Mouse (Mus musculus) layer of hippocampus, adult 9-11 months (tissue): ENCODE measurements around the gene Cdc20.

Experiments used
- DNase-seq: peaks from one replicate; pipeline ENCODE4 v3.0.0; 2022

Gene Cdc20

DNA sequence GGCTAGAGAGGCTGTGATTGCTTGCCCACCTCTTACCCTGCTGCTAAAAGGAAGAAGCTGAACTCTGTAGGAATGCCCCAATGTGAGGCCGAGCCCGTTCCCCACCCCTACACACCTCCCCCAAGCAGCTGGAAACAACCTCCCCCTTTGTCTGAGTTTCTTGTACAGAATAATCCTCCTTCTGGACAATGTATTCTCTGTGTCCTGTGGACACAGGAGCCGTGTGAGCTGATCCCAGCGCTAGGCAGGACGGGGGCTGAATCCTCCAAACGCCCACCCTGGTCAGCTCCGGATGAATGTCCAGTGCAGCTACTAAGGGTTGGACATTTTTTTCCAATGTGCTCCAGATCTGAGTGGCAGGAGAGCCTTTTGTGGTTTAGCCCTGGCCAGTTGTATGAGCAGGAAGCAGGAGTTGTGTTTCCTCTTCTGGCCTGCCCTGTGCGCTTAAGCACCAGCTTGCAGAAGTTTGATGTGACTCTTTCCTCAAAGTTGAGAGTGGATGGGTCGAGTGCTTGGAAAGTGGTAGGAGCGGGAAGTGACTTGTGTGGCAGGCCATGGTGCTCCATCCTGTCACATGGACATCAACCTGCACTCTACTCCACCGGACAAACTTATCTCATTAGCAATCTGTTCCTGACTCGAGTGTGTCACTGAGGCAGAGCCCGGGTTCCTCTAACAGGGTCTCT, 19.9 kb downstream of the Cdc20 start:
- peak; percentile 42 for DNase-seq

DNA sequence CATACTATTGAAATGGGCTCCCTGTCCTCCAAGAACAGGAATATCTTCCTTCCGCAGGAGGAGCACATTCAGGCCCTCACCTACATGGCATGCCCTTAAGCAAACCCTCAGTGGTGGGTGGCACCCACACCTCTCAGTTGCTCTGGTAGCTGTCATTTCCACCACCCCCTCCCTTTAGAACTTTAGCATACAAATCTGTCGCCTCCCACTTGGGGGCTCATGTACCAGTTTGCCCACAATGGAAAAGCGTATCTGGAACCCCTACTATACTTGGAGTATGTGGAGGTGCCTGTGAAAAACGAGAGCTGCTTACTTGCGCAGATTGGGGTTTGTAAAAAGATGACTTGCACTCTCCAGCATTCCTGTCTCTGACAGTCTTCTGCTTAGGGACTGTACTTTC, 20.8 kb downstream of the Cdc20 start:
- no peak for DNase-seq

DNA sequence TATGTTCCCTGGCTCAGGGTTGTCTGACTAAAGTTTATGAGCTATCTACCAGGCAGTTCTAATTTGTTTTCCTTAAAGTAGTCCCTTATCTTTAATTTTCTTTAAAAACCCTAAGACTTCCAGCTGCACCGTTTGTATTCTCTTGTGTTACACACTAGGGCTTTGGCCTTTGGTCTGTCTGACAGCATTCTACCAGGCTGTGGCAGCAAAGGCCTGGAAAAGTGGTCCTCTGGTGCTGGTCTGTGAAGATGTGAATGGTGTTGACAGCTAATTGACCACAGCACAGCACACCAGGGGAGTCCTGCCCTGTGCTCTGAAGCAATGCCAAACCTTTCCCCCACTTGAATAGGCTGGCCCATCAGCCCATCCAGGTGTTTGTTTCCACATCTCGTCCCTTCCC, 21.4 kb downstream of the Cdc20 start:
- DNase-seq: no peak

DNA sequence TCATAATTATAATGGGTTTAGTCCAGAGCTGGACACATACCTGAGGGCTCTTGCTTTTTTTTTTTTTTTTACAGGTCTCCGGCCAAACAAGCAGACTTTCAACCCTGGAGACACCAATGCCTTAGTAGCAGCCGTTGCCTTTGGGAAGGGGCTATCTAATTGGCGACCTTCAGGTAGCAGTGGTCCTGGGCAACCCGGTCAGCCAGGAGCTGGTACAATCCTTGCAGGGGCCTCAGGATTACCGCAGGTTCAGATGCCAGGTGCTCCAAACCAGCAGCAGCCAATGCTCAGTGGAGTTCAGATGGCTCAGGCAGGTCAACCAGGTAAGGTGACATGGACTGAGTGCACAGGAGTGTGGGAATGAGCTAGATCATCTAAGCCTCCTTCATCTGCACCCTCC, 23.6 kb downstream of the Cdc20 start:
- no peak for DNase-seq

DNA sequence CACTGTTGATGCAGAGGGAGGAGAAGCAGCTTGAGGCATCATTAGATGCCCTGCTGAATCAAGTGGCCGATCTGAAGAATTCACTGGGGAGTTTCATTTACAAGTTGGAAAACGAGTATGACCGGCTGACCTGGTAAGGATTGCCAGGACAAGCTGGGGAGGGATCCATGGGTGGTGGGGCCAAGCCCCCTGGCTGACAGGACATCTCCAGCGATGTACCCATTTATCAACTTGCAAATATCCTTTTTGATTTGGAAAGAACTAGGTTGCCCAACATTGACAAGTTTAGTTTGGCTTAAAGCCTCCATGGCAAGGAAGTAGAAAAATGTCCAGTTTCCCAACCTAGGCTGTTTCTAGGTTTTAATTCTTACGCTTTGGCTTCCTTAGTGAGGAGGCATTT, 26.3 kb downstream of the Cdc20 start:
- no peak for DNase-seq

DNA sequence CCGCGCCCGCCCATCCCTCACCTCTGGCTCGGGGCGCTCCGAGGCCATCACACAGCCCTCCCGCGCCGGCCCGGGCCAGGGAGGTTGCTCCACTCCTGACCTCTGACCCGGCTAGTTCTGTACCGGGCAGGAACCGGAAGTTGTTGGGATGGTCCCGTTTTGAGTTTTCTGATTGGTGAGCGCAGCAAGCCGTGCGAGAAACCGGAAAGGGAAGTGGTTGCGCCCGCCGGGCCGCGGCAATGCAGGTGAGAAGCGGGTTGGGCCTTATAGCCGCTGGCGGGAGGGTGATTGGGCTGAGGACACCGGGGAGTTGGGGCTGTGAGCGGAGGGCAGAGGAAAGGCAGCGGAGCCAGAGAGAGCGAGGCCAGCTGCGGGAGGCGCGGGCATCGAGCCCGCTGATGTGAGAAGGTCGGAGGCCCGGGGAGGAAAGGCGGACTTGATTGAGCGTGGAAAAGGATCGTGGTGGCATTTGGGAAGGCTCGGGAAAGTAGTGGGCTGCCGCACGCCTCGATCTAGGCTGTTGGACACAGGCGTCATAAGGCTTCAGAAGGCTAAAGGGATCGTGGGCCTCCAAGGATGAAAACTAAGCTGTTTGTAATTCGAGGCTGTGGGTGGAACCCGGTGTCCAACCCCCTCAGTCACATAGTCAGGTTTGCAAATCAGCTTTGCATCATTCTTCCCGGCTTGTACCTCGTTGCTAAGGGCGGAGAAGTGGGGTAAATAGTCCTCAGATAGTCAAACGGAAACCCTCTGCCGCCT, 27.8 kb downstream of the Cdc20 start, which contains the start of the genes Szt2 and Med8:
TSS of gene Szt2 (minus strand) at position 132 of the 759 bp plus-strand sequence.
TSS of gene Med8 (plus strand) at position 196 of the 759 bp plus-strand sequence.
- peak; percentile 90 for DNase-seq

DNA sequence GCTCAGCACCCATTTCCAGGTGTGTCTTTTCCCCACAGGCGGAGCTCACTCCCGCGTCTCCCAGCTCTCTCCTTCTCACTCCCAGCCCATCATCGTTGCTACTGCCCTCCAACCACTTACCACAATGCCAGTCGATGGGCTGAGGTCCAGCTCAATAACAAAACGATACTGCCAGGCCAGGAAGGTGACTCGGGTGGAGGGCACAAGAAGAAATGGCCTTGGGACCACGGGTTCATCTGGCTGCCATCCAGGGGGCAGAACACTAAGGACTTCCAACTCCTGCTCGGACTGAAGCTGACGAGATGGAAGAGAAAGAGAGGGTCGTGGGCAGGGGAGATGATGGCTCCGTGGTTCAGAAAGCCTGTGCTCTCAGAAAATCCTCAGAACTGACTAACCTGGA, 34.5 kb downstream of the Cdc20 start:
- no peak for DNase-seq

DNA sequence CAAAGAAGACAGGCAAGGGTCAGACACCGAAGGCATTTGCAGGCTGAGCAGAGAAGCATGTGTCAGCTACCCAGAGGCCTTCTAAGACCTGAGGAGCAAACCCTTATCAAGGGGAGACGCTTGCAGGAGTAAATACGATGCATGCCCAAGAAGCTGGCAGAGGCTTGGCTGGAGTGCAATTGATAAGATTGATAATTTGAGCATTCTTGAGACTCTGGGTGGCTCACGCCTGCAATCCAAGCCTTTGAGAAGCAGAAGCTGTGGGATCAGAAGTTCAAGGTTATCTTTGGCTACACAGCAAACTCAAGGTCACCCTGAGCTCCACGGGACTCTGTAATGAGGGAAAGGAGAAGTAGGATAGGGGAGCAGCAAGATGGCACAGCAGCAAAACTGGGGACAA, 35.2 kb downstream of the Cdc20 start:
- no peak for DNase-seq

DNA sequence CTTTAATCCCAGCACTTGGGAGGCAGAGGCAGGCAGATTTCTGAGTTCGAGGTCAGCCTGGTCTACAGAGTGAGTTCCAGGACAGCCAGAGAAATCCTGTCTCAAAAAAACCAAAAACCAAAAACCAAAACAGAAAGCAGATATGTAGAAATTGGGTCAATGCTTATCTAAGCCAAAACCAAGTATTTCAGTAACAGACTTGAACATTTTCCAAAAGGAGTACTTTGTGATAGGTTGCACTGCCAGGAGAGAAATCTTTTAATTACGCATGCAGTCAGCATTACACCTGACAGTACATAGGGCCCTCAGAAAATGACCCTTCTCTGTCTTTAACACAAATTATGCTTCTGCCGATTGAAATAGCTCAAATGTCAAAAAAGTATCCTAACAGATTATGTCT, 35.7 kb downstream of the Cdc20 start:
- DNase-seq: no peak

DNA sequence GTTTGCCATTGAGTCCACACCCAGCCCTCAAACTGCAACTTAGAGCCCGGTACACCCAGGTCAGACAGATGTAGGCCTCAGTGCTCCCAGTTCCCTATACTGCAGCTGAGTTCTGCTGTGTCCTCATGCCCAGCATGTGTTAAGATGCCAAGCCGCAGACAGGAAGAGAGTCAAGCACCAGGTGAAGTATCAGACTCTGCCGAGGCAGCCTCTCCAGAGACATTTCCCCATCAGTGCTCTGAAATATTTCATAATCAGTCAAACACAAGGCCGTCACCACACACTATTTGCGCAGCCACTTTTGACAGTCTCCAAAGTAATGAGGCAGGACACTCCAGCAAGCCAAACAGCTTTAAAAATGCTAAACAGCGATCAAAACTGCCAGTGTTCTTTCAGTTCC, 38.8 kb downstream of the Cdc20 start:
- DNase-seq: no peak

DNA sequence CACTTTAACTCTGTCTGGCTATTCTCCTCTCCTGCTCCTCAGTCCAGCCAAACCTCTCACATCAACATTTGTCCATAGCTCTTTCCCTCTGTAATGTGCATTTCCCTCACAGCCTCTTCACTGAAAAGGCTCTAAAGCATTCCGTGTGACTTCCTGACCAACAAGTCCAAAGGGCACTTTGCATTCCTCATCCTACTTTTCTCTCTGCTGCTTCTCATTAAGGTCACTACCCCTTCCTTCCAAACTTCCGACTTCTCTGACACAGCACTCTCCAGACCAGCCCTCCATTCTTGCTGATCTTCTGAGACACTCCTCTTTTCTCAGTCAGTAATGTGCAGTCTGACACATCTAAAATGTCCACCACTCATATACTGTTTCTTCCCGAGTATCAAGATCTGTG, 40.7 kb downstream of the Cdc20 start:
- DNase-seq: no peak

DNA sequence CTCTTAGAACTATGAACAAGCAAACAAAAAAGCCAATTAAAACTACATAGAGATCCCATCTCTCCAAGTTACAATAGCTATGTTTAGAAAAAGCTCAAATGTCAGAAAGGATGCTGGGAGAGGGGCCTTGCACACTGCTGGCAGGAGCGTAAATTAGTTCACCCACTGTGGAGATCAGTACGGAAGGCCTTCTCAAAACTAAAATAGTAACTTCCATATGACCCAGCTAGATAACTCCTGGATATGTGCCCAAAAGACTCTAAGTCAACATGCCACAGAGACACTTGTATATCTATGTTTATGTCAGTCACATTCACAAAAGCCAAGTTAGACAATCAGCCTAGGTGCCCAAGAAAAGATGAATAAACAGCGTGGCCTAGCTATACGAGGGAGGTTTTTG, 41.9 kb downstream of the Cdc20 start:
- DNase-seq: no peak

DNA sequence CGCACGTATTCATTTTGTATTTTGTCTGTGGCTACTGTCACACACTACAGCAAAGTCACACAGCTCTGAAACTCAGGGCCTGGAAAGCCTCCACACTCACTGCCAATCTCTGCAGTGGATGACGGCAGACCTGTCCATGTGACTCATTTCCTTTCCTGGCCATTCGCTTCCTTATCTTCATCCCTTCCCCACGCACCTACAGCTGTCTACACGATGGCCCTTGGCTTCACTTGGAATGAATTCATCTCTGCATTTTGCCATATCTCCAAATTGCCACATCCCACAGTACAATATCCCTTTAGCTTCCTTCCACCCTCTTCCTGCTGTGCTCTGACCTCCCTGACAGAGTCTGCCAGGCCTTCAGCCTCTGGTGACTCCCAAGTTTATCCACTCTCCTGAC, 42.6 kb downstream of the Cdc20 start:
- no peak for DNase-seq

DNA sequence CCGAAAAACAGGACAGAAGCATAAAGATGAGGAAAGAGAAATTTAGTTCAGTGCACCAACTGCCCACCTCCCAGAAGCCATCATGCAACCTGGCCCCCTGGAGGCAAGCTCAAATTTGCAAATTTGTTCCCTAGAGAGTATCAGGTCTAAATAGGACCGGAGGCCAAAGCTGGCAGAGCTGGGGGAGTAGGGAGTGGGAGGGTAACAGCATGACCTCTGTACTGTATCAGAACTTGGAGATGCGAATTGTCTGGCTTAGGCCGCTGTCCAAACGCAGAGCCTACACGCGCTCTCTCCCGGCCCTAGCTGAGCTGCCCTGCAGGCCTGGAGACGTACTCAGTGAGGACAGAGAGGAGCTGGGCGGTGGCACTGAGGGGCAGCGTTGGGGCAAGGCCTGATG, 47.0 kb downstream of the Cdc20 start:
- DNase-seq: no peak

DNA sequence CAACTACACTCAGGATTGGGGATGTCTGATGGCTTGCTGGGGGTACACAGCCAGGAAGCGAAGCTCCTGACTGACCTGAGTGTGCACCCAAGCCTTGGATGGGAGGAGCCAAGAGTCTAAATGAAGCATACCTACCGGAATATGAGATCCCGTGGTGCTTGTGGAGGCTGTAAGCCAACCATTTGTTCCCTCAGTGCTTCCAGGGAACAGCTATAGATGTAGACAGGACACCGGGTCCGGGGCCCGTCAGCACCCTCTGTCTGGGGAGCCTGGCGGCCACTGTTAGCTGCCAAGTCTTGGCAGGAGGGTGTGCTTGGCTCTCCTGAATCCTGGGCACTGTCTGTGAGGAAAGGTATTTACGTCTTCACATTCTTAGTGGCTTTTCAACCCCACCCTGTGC, 49.8 kb downstream of the Cdc20 start:
- no peak for DNase-seq

DNA sequence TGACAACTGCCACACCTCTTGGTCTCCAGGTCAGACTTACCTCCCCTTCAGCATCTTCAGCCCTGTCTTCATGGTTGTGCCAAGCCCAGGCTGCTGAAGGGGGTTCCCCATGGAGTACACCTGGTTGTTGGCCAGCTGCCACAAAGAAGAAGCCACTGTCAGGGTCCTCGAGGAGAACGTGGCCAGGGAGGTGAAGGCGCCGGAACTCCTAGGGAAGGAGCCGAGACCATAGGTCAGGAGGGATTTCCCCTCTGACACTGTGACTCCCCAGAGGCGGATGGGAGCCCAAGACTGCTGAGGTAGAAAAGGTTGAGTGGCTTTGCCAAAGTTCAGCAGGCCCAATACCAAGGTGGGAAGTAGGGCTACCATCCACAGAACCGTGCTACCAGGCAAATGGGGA, 53.9 kb downstream of the Cdc20 start:
- DNase-seq: no peak
